Mouse (Mus musculus): ENCODE data around the gene Kdelr3. TPM values are rescaled to one million over a fixed set of nuclear protein-coding genes. Genes with fewer than 3 reads are reported as not detected.

The Kdelr3 gene
- polyA plus RNA-seq, 2 experiments from 2014 or later = not detected

DNA sequence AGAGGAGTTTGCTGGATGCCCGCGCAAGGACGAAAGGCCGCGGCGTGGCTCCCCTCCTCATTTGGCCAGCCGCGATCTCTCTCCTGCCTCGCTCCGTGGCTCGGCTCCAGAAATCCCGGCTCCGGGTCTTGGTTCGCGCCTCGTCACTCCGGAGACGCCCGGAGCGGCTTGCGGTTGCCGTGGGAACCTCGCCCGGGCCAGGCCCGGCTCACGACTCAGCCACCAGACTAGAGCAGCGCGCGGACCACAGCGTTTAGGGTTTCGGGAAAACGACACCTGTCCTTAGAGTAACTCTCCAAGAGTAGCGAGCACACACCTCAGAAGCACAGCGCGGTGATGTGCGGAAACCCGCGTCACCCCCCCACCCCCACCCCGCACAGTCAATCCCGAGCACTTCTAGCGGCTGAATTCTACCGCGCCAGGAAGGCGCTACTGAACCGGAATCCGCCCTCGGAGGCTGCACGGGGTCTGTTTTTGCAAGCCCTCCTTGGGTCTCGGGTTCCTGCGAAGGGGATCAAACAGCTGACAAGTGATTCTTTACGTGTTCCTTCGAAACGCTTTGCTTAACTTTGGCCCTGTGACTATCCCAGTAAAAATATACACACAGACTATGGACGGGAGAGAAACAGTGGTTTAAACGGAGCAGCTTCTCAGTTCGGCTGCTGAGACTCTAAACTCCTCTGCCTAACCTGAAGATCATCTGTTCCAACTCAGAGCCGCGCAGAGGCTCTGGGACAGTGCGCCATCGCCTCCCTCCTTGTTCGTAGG, 4.5 kb upstream of the Kdelr3 start:
- no peak for ATAC-seq

DNA sequence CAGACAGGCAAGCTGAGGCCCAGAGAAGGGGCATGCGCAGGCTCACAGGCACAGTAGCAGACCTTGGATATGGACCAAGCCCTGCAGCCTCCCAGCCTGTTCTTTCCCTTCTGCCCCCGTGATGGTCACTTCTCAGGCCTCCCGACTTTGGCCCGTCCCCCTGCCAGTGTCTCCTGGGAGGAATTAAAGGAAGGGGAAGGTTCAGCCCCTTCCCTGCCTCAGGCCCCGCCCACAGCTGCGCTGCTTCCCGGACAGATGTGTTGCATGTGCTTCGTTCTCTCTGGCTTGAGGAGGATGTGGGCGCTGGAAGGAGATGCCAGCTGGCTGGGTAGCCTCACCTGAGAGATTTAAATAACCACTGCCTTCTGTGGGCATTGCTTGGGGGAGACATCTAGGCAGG, 2.3 kb upstream of the Kdelr3 start:
- ATAC-seq = no peak

DNA sequence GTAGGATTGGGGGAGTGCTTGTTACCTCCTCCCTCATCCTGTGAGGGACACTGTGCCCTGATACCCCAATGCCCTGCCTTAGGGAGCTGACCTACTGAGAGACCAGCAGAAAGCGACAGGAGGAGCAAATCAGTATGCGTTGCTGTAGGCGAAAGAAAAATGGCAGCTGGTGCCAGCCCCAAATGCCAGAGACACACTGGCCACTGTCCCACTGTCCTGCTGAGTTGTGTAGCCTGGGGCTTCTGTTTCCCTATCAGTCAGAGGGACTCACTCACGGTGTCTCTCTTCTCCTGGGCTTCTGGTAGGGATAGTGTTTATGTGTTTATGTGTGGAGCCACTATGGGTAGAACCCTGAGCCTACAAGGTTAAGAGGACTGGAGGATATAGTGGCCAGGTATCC, 1.5 kb downstream of the Kdelr3 start:
- ATAC-seq = no peak

DNA sequence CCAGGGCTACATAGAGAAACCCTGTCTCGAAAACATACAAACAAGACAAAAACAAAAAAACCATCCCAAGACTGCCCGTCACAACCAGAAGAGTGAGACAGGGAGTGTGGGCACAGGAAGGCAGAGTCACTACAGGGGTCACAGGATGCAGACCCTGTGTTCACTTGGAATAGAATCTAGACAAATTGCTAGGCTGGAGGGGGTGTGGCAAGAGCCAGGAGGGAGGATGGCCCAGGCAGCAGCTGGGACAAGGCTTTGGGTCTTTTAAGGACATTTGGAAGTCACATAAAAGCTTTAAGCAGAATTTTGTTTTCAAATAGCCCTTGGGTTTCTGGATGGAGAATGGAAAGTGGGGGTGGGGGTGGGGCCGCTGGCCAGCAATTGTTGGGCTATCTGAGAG, 2.4 kb downstream of the Kdelr3 start:
- ATAC-seq = no peak

DNA sequence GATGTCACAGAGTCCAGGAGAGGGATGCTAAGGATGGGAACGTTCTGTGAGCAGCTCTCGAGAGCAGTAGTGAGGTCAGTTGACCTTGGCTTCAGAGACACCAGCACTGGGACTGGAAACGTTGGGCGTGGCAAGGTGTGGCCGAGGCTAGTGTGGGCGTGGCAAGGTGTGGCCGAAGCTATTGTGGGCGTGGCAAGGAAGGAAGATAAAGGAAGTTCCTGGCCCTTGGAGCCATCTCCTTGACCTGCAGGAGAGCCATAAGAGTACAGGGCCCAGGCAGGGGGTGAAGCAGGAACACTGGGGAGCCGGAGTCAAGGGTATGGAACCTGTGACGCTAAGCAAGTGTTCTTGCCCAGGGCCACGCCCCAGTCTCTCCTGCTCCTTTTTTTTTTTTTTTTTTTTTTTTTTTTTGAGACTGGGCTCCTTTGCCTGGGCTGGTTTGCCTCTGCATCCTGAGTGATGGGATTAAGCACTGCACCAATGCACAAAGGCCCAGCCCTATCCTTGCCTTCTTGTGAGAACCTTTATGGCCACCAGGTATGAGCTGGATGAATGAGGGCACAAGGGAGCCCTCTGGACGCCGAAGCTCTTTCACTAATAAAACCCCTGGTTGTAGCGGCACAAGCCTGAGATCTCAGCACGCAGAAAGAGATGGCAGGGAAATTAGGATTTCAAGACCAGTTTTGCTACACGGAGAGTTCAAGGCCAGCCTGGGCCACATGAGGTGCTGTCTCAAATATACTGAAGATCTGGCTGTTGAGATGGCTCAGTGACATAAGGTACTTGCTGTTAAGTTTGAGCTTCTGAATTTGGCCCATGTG, 3.4 kb downstream of the Kdelr3 start:
- ATAC-seq = no peak

DNA sequence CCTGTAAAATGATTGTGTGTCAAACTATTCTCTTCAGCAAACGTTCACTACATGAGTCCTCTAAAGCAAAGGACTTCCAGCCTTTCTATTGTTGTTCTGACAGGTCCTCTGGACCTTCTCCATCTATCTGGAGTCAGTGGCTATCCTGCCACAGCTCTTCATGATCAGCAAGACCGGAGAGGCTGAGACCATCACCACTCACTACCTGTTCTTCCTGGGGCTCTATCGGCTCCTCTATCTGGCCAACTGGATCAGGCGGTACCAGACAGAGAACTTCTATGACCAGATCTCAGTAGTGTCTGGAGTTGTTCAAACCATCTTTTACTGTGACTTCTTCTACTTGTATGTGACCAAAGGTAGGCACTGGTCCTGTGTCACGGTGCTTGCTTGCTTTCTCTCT, 9.4 kb downstream of the Kdelr3 start:
- ATAC-seq = no peak

DNA sequence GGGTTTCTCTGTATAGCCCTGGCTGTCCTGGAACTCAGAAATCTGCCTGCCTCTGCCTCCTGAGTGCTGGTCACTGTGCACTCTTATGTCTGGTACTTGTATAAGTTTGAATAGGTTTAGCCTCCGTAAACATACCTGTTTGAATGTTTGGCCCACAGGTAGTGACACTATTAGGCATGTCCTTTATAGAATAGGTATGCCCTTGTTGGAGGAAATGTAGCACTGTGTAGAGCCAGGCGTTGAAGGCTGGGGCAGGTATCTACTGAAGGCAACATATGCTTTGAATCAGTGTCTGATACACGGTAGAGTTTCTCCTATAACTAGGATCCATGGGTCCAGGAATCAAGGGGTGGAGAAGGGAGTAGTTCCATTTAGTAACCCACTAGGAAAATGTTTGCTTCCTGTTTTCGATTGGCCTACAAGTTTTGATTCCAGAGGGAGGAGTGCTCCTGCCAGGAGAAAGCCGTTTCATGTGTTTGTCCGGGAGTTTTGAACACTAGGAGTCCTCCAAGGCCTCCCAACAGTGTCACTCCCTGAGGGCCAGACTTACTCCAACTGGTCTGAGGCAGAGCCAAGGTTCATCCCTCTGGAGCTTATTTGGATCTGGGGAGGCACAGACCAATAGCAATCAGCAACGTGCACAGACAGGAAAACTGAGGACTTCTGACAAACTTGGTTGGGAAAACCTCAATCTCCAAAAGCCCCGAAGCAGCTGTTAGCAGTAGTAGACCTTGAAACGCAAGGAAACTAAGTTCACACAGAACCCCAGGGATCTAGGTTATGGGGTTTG, 10.0 kb downstream of the Kdelr3 start:
- ATAC-seq = no peak

DNA sequence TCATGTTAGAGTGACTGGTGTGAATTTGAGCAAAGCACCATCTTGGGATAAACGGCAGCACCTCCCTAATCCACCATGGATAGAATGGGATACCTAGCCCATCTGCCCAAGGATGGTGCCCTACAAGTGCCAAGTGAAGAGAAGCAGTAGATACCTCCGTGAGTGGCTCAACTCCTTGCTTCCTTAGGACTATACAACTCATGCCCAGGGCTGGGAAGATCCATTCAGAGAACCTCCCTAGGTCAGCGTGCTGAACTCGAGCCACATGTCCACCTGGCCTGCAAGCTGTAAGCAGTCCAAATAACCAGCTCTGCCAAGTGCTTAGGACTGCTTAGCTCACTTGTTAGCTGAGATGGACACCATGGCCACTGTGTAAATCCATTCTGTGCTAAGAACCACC, 11.0 kb downstream of the Kdelr3 start:
- ATAC-seq = no peak

DNA sequence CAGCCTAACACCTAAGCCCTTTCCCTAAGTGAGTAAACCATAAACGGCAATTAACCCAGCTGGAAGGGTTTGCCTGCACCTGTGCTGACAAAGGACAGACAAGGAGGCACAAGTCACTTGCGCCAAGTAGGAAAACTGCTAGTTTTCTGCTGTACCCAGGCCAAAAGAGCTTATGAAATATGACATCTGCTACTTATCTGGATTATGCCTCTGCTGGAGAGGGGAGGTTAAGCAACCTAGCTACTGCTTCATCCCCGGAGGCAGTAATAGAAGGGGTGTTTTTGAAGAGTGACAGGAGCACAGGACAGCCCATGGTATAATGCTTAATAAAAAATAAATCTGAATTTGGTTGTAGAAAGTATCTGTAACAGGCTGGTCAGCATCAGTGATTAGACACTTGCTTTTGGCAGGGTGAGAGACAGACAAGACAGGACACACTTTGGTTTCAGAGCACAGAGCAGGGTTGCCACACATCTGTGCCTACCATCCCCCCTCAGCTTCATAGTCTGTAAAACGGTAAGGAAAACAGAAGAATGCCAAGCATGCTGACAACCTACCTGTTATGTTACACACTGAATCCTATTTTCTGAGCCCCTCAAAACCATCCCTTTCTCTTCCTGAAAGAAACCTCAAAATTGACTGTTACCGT, 11.9 kb downstream of the Kdelr3 start:
- ATAC-seq = no peak

DNA sequence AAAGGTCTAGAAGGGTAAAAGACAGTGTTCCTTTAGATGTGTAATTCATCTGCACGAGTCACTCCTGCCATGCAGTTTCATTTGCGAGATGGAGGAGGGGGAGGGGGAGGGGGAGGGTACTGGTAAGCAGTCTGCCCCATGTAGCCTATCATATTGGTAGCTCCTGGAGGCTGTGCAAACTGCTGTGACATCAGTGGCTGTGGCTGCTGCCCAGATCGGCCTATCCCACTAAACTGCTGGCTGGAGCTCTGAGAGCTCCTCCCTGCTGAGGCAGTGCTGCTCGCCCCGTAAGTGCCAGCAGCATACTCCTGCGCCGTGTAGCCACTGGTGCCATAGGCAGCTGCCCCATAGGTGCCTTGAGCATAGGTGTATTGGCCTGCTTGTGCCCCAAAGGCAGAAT, 13.7 kb downstream of the Kdelr3 start:
- no peak for ATAC-seq

DNA sequence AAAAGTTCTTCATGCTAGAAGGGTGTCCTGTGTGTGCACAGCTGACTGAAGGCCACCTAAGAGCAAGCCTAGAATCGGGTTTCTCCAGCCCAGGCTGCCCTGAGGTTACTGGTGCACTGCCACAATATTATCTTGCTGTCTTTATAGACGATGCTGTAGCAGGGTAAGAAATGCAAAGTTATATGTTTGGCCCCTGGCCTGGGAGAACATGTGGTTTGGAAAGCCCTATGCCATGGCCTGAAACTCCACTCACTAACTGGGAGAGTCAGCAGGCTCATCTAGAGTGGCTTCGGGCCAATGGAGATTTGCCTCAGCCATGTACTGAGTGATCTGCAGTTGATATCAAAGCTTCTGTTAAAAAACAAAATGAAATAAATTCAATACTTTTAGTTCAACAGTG, 17.6 kb downstream of the Kdelr3 start:
- ATAC-seq = no peak

DNA sequence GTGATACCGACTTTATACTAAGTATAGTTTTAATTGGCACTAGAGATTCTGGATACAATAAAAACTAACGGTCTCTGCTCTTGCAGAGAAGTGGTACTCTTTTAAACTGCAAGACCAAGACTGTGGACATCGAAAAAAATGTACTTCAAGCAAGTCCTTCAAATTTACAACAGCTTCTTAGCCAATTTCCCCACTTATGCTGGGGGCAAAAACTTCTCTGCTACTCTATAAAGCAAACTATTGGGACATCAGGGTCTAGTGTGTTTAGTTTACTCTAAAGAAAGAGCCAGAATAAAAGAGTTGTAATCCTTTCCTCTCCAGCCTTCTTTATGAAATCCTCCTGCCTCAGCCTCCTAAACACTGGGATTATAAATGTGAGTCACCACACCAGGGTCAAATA, 27.8 kb downstream of the Kdelr3 start:
- no peak for ATAC-seq

DNA sequence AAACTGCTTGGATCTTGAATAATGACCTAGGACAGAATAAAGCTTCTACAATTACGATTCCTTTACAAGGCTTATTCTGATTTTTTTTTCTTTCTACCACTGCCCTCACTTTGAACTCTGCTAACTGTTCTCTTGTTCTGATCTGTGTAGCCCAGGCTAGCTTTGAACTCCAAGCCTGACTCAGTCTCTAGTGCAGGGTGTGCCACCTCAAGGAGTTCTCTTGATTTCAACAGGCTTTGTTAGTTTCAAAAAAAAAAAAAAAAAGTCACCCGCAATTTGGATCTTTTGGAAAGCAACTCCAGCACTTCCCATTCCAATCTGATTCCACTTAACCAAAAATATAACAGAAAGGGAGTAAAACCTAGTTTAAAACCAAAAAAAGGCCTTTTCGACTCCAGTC, 29.3 kb downstream of the Kdelr3 start:
- ATAC-seq = no peak

DNA sequence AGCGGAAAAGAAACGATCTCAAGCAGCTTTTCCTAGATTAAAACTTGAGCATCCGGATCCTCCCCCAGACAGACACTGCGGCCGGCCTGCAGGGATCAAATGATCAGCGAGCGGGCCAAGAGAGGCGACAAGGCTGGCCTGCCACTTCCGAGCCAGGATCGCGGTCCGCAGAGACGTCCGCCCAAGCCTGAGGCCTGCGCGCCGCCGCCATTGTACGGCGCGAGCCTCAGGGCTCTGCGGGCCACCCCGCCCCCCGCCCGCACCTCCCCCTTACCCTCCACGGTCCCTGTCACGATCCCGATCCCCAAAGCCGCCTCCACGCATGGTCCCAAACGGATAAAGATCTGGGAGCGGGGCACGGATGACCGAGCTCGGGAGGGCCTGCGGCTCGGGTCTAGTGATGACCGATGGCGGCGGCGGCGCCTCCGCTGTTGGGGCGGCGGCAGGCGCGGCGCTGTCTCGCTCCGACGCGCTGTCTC, 29.7 kb downstream of the Kdelr3 start:
- peak; percentile 22 for ATAC-seq

DNA sequence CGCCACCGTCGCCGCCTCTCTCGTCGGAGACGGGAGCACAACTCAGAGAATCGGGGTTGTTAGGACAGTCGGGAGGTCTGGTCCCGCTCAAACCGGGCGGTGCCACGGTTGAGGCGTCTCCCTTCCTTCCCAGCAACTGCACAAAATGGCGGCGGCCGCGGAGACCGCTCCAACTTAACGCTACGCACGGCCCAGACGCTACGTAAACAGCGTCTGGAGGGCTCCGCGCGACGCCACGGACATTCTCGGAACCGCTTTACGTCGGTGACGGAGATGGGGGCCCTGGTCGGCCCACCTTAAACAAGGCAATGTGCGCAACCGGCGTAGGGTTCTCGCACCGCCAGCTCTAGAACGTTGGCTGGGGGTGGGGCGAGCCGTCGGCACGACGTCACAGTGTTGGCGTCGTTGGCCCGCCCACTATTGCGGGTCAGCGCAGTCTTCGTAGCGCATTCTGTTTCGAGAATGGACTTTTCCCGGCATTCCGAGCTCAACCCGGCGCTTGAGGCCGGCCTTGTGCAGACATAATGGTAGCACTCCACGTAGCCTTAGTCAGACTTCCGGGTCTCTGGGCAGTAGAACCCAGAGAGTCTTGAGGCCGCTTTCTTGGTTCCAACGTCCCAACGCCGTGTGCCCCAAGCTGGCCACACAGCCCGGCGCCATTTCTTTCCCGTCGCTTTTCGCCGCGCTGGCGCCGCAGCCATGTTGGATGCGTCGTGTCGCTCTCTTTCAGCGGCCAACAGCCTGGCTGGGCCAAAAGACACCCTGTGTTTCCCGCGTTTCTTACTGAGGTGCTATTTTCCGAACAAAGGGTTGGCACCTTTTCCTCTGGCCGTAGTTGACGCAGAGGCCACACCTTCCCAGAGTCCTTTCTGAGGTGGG, 30.4 kb downstream of the Kdelr3 start, which contains the start of gene Ddx17:
Ddx17 (minus strand) TSS at position 332 of the 879 bp plus-strand sequence.
- peak; percentile 91 for ATAC-seq

DNA sequence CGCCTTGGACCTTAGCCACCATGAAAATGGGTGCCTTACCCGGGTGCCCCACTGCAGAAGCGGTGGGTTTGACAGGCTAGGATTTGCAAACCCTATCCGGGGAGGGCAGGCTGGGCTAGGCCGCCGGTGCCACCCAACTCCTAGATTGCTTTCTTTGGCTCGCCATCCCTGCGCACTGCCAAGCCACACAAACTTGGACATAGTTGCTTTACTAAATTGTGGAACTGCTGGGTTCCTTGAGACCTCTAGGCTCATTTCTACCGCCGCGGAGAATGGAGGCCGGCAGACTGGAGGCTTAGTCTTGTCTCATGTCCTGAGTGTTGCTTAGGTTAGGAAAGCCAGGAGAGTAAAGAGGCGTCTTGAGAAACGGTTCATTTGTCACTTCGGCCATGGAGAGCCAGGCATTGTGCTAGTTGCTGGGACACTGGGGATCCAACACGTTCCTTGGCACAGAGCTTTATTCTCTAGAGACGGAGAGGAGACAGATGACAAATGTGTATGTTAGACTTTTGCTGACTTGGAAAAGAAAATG, 31.1 kb downstream of the Kdelr3 start:
- no peak for ATAC-seq

DNA sequence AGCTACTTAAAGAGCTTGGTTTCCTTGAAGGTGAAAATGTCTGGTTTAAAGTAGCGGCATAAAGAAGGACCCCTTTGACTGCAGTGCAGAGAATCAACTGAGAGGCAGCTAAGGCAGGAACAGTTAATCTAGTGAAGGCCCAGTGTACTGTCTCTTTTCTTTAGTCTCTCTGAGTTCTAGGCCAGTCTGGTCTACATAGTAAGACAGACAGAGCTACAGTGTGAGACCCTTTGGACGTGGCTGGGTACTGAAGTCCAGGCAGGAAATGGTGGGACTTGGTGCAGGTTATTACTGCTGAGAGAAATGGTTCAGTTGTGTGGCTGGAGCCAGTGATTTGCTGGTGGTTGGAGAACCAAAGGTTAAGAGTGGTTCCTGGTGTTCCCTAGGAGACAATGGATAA, 32.0 kb downstream of the Kdelr3 start:
- no peak for ATAC-seq

DNA sequence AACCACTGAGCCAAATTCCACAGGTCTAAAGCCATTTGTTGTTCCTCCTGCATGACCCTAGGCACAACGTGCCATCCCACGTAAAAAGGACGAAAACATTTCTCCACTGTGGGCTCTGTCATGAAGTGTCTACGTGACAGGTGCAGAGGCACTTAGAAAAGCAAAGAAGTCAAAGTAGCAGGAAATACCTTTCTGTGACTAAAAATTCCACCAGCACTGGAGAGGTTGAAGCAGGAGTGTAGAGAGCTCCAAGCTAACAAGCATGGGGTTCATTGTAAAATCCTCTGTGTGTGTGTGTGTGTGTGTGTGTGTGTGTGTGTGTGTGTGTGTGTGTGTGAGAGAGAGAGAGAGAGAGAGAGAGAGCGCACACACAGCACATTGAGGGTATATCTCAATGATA, 36.4 kb downstream of the Kdelr3 start:
- ATAC-seq = no peak

DNA sequence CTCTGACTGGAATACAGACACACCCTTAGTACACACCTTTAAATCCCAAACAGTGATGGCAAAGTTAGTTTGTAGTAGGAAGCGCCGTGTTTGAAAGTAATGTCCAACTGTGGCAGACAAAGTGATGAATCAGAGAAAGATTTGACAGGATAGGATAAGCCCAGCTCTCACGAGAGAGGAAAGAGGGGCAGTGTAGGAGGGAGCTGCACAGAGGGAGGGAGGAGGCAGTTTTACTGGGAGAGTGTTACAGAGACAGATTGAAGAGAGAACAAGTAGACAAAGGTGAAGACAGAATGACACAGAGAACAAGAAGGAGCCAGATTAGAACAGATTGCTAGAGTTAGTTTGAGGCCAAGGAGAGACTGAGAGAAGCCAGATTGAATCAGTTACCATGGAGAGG, 43.4 kb downstream of the Kdelr3 start:
- ATAC-seq = no peak

DNA sequence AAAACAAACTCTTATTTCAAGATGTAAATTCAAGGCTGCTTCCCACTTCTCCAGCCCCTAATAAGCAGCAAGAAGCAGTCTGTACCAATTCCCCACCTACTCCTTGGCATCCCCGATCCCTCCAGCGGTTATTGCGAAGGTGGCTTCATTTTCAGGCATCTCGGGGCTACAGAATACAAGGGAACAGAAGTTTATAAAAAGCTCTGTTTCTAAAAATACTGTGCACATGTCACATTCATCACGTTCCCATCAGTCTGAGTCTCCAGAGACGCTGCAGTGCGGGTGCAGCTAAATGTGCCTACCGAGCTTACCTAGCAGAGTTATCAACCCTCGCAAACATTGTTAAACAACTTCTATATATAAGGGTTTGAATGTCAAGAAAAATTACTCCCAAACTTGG, 46.2 kb downstream of the Kdelr3 start:
- no peak for ATAC-seq

DNA sequence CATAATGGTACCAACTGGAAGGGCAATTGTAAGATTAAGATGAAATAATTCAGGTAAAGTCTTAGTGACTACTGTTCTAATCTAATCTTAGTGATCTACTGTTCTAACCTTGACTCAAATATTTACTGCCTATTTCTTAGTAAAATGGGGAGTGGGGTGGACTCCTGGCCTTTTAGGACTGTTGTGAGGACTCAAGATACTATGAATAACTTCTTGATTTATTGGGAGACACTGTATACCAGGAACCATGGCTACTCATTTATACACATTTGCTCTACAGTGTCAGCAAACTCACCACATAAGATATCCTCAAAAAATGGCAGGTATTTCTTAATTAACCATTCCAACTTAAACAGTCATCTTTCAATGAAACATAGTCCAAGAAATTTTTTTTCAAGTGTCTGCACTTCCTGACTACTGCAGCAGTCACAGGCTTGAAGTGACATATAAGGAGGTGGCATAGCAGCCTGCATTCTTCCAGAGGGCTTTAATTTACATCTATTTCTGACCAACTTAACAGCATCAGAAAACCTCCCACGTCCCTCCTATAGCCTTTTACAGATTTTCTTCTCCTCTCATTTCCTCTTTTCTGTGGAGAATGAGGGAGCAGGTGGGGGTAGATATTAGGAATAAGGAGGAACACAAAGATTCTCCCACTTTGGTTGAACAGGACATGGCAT, 59.5 kb downstream of the Kdelr3 start:
- no peak for ATAC-seq

All from CD4-positive, CD25-positive, alpha-beta regulatory T cell, adult 4 months (primary cell).